Mouse (Mus musculus): ENCODE measurements around the gene Siglecf. TPM values are rescaled to one million over a fixed set of nuclear protein-coding genes. Genes with fewer than 3 reads are reported as not detected.
A peak's percentile ranks its signal among the peaks of the same experiment; 100 is the strongest.
"Not testable (repeated sequence)": the region's sequence is repeated elsewhere in the genome, so short reads cannot be mapped to it uniquely, and the experiment has no call there.

Gene Siglecf
- polyA plus RNA-seq, 1 experiment from 2014 or later = 0.08 TPM

GRCm38 (mm10) chr7:43343191-43343590 lies 8.0 kb upstream of the Siglecf start:
- Histone ChIP-seq H3K36me3 (no peaks in the 10 kb centered on the region), H3K27me3 (replicated peaks) (no peaks in the 10 kb centered on the region), H3K9ac (no peak overlapping the region), H3K4me2 (no peak overlapping the region), H3K4me3 (no peak overlapping the region), H3K4me1 (replicated peaks) (no peaks in the 10 kb centered on the region), H3K9me3 (replicated peaks) (no peaks in the 10 kb centered on the region), H3K27ac (ENCODE audit: poor library complexity, severe bottlenecking) (no peak overlapping the region)
- WGBS = 56% methylated on average over 5 of the region's 5 CpGs
- ATAC-seq (ENCODE audit: insufficient number of reproducible peaks, low FRiP score) = no peak

GRCm38 (mm10) chr7:43344020-43344419 lies 7.1 kb upstream of the Siglecf start:
- Histone ChIP-seq H3K27me3 (replicated peaks) (no peaks in the 10 kb centered on the region), H3K4me2 (no peak overlapping the region), H3K9me3 (replicated peaks) (no peaks in the 10 kb centered on the region), H3K27ac (ENCODE audit: poor library complexity, severe bottlenecking) (no peak overlapping the region), H3K36me3 (no peaks in the 10 kb centered on the region), H3K4me3 (no peak overlapping the region), H3K9ac (no peak overlapping the region), H3K4me1 (replicated peaks) (no peaks in the 10 kb centered on the region)
- WGBS = 74% methylated on average over 2 of the region's 2 CpGs
- no peak for ATAC-seq (ENCODE audit: insufficient number of reproducible peaks, low FRiP score)

DNA sequence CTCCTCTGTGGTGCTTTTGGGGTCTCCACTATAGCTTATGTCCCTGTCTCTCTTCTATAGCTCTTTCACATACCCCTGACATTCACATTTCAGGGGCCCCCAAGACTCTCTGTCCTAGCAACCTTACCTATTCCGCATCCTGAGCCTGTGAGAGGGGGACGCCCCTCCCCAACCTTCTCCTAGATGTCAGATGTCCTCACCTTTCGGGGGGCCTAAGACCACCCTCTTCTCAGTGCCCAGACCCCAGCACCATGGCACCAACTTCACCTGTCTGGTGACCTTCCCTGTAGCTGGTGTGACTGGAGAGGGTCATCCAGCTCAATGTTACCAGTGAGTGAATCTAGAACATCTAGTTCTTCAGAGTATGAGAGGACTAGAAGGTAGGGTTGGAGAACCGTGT lies 6.7 kb upstream of the Siglecf start:
- Histone ChIP-seq H3K27me3 (replicated peaks) (no peaks in the 10 kb centered on the region), H3K36me3 (no peaks in the 10 kb centered on the region), H3K9ac (no peak overlapping the region), H3K4me3 (no peak overlapping the region), H3K4me2 (no peak overlapping the region), H3K9me3 (replicated peaks) (no peaks in the 10 kb centered on the region), H3K4me1 (replicated peaks) (no peaks in the 10 kb centered on the region), H3K27ac (ENCODE audit: poor library complexity, severe bottlenecking) (no peak overlapping the region)
- no peak for ATAC-seq (ENCODE audit: insufficient number of reproducible peaks, low FRiP score)
- 64% methylated on average over 4 of the region's 4 CpGs for WGBS

DNA sequence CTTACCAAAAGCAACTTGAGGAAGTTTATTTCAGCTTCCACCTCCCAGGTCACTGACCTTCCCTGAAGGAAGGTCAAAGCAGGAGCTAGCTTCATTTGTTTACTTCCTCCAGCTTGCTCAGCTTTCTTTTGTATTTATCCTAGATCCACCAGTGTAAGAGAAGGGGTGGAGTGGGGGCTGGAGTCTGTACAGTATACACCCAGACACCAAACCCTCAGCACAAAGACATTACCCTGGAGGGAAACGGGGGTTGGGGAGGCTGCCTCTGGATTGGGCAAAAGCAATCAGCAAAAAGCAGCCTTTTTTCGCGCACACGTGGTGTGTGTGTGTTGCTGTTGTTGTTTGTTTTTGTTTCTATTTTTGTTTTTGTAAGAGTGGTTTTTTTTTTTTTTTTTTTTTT lies 5.0 kb upstream of the Siglecf start:
- no peaks in the 10 kb centered on the region for H3K36me3 ChIP-seq
- no peaks in the 10 kb centered on the region for H3K4me1 ChIP-seq (replicated peaks)
- ATAC-seq (ENCODE audit: insufficient number of reproducible peaks, low FRiP score) = no peak
- 55% methylated on average over 4 of the region's 4 CpGs for WGBS
- no peak overlapping the region for H3K4me2 ChIP-seq
- no peaks in the 10 kb centered on the region for H3K27me3 ChIP-seq (replicated peaks)
- no peak overlapping the region for H3K27ac ChIP-seq (ENCODE audit: poor library complexity, severe bottlenecking)
- no peaks in the 10 kb centered on the region for H3K9me3 ChIP-seq (replicated peaks)
- no peak overlapping the region for H3K9ac ChIP-seq
- H3K4me3 ChIP-seq = no peak overlapping the region

DNA sequence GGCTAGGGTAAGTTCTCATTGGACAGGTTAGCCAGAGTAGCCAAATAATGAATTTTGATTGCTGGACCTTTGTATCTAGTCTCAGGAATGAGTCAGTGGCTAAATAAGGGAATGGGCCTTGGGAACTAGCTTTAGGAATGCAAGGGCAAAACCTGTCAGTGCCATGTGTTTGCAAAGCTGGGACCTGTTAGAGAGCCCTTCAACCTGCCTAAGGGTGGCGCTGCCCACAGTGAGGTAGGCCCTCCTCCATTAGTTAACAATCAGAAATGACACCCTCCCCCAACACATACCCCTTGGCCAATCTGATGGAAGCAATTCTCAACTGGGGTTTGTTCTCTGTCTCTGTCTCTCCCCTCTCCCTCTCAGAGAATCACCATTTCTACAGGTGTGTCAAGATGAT lies 4.6 kb upstream of the Siglecf start:
- Histone ChIP-seq H3K9me3 (replicated peaks) (no peaks in the 10 kb centered on the region), H3K4me3 (no peak overlapping the region), H3K27ac (ENCODE audit: poor library complexity, severe bottlenecking) (no peak overlapping the region), H3K36me3 (no peaks in the 10 kb centered on the region), H3K4me2 (no peak overlapping the region), H3K9ac (no peak overlapping the region), H3K4me1 (replicated peaks) (no peaks in the 10 kb centered on the region), H3K27me3 (replicated peaks) (no peaks in the 10 kb centered on the region)
- 65% methylated on average over 1 of the region's 1 CpGs for WGBS
- no peak for ATAC-seq (ENCODE audit: insufficient number of reproducible peaks, low FRiP score)

GRCm38 (mm10) chr7:43349623-43350022 lies 1.5 kb upstream of the Siglecf start:
- not testable (repeated sequence) for H3K27ac ChIP-seq (ENCODE audit: poor library complexity, severe bottlenecking); H3K27me3 ChIP-seq (replicated peaks); H3K4me2 ChIP-seq; ATAC-seq (ENCODE audit: insufficient number of reproducible peaks, low FRiP score); H3K9ac ChIP-seq; H3K4me1 ChIP-seq (replicated peaks); H3K4me3 ChIP-seq; H3K9me3 ChIP-seq (replicated peaks); H3K36me3 ChIP-seq
- 62% methylated on average over 5 of the region's 5 CpGs for WGBS

GRCm38 (mm10) chr7:43353118-43353517 lies 2.0 kb downstream of the Siglecf start:
- ATAC-seq (ENCODE audit: insufficient number of reproducible peaks, low FRiP score) = no peak

GRCm38 (mm10) chr7:43353758-43354157 lies 2.6 kb downstream of the Siglecf start:
- Histone ChIP-seq H3K27me3 (replicated peaks) (no peaks in the 10 kb centered on the region), H3K9ac (no peak overlapping the region), H3K9me3 (replicated peaks) (no peaks in the 10 kb centered on the region), H3K36me3 (no peaks in the 10 kb centered on the region), H3K4me2 (no peak overlapping the region), H3K4me1 (replicated peaks) (no peaks in the 10 kb centered on the region), H3K4me3 (no peak overlapping the region), H3K27ac (ENCODE audit: poor library complexity, severe bottlenecking) (no peak overlapping the region)
- no peak for ATAC-seq (ENCODE audit: insufficient number of reproducible peaks, low FRiP score)
- WGBS = 72% methylated on average over 4 of the region's 4 CpGs

More at GRCm38 (mm10) chr7:43353118-43353517, 2.0 kb downstream of the Siglecf start:
- Histone ChIP-seq H3K9me3 (replicated peaks) (no peaks in the 10 kb centered on the region), H3K27ac (ENCODE audit: poor library complexity, severe bottlenecking) (no peak overlapping the region), H3K4me2 (no peak overlapping the region), H3K9ac (no peak overlapping the region), H3K4me1 (replicated peaks) (no peaks in the 10 kb centered on the region), H3K4me3 (no peak overlapping the region), H3K27me3 (replicated peaks) (no peaks in the 10 kb centered on the region), H3K36me3 (no peaks in the 10 kb centered on the region)
- 59% methylated on average over 4 of the region's 4 CpGs for WGBS

DNA sequence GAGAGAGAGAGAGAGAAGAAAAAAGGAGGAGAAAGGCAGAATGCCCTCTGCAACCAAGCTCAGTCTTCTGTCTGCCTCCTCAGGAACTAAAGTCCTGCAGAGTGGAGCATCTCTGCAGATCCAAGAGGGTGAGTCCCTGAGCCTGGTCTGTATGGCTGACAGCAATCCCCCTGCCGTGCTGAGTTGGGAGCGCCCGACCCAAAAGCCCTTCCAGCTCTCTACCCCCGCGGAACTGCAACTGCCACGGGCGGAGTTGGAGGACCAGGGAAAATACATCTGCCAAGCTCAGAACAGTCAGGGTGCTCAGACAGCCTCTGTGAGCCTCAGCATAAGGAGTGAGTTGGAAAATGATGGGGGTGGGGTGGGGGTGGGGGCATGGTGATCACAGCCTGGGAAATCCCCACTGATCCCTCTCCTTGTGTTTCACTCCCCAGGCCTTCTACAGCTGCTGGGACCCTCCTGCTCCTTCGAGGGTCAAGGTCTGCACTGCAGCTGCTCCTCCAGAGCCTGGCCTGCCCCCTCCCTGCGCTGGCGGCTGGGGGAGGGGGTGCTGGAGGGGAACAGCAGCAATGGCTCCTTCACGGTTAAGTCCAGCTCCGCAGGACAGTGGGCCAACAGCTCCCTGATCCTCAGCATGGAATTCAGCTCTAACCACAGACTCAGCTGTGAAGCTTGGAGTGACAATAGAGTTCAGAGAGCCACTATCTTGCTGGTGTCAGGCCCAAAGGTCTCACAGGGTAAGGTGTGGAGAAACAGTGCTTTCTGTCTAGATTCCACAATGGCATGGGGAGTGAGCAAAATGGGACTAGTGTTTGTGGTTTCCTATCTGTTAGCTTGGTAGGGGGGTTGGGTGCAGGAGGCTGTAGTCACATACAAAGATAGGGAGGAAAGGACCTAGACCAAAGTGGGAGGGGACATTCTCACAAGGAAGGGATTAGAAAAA lies 4.0 kb downstream of the Siglecf start:
- Histone ChIP-seq H3K27me3 (replicated peaks) (no peaks in the 10 kb centered on the region), H3K4me2 (peak overlapping the region; percentile 19), H3K4me1 (replicated peaks) (no peaks in the 10 kb centered on the region), H3K4me3 (no peak overlapping the region), H3K36me3 (no peaks in the 10 kb centered on the region), H3K9me3 (replicated peaks) (no peaks in the 10 kb centered on the region), H3K27ac (ENCODE audit: poor library complexity, severe bottlenecking) (no peak overlapping the region), H3K9ac (no peak overlapping the region)
- no peak for ATAC-seq (ENCODE audit: insufficient number of reproducible peaks, low FRiP score)
- 1% methylated on average over 12 of the region's 12 CpGs for WGBS

DNA sequence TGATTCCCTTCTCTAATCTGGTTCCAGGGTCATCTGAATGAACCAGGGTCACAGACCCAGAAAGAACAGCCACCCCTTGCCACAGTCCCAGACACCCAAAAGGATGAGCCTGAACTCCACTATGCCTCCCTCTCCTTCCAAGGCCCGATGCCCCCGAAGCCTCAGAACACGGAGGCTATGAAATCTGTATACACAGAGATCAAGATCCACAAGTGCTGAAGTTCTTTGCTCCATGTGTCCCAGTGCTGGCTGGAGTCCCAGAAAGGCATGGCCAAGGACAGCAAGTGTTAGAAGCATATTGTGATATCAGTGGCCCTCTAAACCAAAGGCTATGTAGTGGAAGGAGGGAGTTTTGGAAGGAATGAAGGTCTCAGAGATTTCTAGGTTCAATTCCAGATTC lies 7.4 kb downstream of the Siglecf start:
- Histone ChIP-seq H3K27me3 (replicated peaks) (no peaks in the 10 kb centered on the region), H3K36me3 (no peaks in the 10 kb centered on the region), H3K4me1 (replicated peaks) (no peaks in the 10 kb centered on the region), H3K9me3 (replicated peaks) (no peaks in the 10 kb centered on the region), H3K4me3 (no peak overlapping the region), H3K9ac (no peak overlapping the region), H3K4me2 (no peak overlapping the region), H3K27ac (ENCODE audit: poor library complexity, severe bottlenecking) (no peak overlapping the region)
- ATAC-seq (ENCODE audit: insufficient number of reproducible peaks, low FRiP score) = no peak
- WGBS = 81% methylated on average over 3 of the region's 3 CpGs

DNA sequence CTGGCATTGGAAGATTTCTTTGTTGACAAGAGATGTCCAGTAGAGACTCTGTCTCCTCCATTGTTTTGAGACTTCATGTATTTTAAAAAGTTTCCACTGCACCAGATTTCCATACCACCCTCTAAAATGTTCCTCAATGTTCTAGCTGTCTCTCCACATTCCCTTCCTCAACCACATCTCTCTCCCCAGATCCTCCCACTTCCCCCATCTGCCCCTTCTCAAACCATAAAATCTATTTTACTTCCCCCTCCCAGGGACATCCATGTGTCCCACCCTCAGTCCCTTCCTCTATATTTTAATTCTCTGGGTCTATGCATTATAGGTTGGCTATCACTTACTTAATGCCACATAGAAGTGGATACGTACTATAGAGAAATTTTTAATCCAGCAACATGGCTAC lies 10.3 kb downstream of the Siglecf start:
- no peaks in the 10 kb centered on the region for H3K36me3 ChIP-seq
- H3K27ac ChIP-seq (ENCODE audit: poor library complexity, severe bottlenecking) = no peak overlapping the region
- H3K4me1 ChIP-seq (replicated peaks) = no peaks in the 10 kb centered on the region
- no peak overlapping the region for H3K9ac ChIP-seq
- 76% methylated on average over 1 of the region's 1 CpGs for WGBS
- no peak overlapping the region for H3K4me3 ChIP-seq
- no peak for ATAC-seq (ENCODE audit: insufficient number of reproducible peaks, low FRiP score)
- no peak overlapping the region for H3K4me2 ChIP-seq
- H3K9me3 ChIP-seq (replicated peaks) = no peaks in the 10 kb centered on the region
- no peaks in the 10 kb centered on the region for H3K27me3 ChIP-seq (replicated peaks)

GRCm38 (mm10) chr7:43362021-43362420 lies 10.9 kb downstream of the Siglecf start:
- no peak overlapping the region for H3K9ac ChIP-seq
- no peaks in the 10 kb centered on the region for H3K27me3 ChIP-seq (replicated peaks)
- no peaks in the 10 kb centered on the region for H3K9me3 ChIP-seq (replicated peaks)
- H3K36me3 ChIP-seq = no peaks in the 10 kb centered on the region
- no peaks in the 10 kb centered on the region for H3K4me1 ChIP-seq (replicated peaks)
- H3K4me3 ChIP-seq = no peak overlapping the region
- no peak overlapping the region for H3K27ac ChIP-seq (ENCODE audit: poor library complexity, severe bottlenecking)
- ATAC-seq (ENCODE audit: insufficient number of reproducible peaks, low FRiP score) = no peak
- 59% methylated on average over 4 of the region's 4 CpGs for WGBS
- H3K4me2 ChIP-seq = no peak overlapping the region

All from heart, embryonic 12.5 days (tissue).